Mouse (Mus musculus): ENCODE data around the gene Cpa5. TPM values are rescaled to one million over a fixed set of nuclear protein-coding genes. Genes with fewer than 3 reads are reported as not detected.
A peak's percentile ranks its signal among the peaks of the same experiment; 100 is the strongest.

Gene Cpa5
- polyA plus RNA-seq, 1 experiment from 2014 or later: 0.57 TPM

GRCm38 (mm10) chr6:30615741-30616140, 4.9 kb downstream of the Cpa5 start:
- ATAC-seq (ENCODE audit: low FRiP score, low TSS enrichment): no peak
- Histone ChIP-seq H3K9ac (ENCODE audit: low read depth, low read length) (no peak overlapping the region), H3K4me1 (ENCODE audit: control insufficient read depth, insufficient read depth, low read length) (peaks cover 29% of the 10 kb centered on the region), H3K36me3 (ENCODE audit: control insufficient read depth, insufficient read depth, low read length) (no peaks in the 10 kb centered on the region), H3K27ac (ENCODE audit: low read depth, low read length) (peak overlapping the region; percentile 71; the same call in 1 of the 2 replicates), H3K27me3 (ENCODE audit: control insufficient read depth, insufficient read depth, low read length) (no peaks in the 10 kb centered on the region), H3K4me2 (replicated peaks; ENCODE audit: low read depth, low read length) (no peak overlapping the region), H3K9me3 (ENCODE audit: control insufficient read depth, low read length) (no peaks in the 10 kb centered on the region), H3K4me3 (ENCODE audit: low read length) (no peak overlapping the region)
- WGBS: 32% methylated on average over 4 of the region's 4 CpGs

DNA sequence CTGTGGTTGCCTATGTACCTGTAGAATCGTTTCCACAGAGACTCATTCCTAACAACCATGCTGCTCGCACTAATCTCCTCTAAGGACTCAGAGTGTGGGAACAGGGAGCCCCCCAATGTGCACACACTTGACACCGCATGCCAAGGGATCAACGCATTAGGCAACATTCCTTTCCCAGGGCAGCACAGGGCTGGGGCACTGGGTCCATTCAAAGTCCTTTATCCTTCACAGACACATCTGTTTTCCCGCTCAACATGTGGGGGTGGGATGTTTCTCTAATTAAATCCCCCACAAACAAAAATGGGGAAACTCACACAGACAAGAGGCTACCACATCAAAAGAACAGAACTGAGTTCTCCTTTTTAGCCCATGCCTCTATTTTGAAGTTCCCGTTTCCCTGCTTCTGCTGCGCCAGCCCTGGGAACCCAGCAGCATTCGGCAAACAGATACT, 5.7 kb downstream of the Cpa5 start:
- no peaks in the 10 kb centered on the region for H3K27me3 ChIP-seq (ENCODE audit: control insufficient read depth, insufficient read depth, low read length)
- peak overlapping the region; percentile 40; the same call in 1 of the 2 replicates for H3K9ac ChIP-seq (ENCODE audit: low read depth, low read length)
- no peak overlapping the region for H3K4me3 ChIP-seq (ENCODE audit: low read length)
- peak overlapping the region; percentile 36 for H3K4me2 ChIP-seq (replicated peaks; ENCODE audit: low read depth, low read length)
- 10% methylated on average over 8 of the region's 8 CpGs for WGBS
- peaks cover 29% of the 10 kb centered on the region for H3K4me1 ChIP-seq (ENCODE audit: control insufficient read depth, insufficient read depth, low read length)
- H3K27ac ChIP-seq (ENCODE audit: low read depth, low read length): peak overlapping the region; percentile 71; the same call in 1 of the 2 replicates
- H3K36me3 ChIP-seq (ENCODE audit: control insufficient read depth, insufficient read depth, low read length): no peaks in the 10 kb centered on the region
- 0 out of 2 replicates have a peak, but pooled peaks have one; percentile 16 for ATAC-seq (ENCODE audit: low FRiP score, low TSS enrichment)
- no peaks in the 10 kb centered on the region for H3K9me3 ChIP-seq (ENCODE audit: control insufficient read depth, low read length)

DNA sequence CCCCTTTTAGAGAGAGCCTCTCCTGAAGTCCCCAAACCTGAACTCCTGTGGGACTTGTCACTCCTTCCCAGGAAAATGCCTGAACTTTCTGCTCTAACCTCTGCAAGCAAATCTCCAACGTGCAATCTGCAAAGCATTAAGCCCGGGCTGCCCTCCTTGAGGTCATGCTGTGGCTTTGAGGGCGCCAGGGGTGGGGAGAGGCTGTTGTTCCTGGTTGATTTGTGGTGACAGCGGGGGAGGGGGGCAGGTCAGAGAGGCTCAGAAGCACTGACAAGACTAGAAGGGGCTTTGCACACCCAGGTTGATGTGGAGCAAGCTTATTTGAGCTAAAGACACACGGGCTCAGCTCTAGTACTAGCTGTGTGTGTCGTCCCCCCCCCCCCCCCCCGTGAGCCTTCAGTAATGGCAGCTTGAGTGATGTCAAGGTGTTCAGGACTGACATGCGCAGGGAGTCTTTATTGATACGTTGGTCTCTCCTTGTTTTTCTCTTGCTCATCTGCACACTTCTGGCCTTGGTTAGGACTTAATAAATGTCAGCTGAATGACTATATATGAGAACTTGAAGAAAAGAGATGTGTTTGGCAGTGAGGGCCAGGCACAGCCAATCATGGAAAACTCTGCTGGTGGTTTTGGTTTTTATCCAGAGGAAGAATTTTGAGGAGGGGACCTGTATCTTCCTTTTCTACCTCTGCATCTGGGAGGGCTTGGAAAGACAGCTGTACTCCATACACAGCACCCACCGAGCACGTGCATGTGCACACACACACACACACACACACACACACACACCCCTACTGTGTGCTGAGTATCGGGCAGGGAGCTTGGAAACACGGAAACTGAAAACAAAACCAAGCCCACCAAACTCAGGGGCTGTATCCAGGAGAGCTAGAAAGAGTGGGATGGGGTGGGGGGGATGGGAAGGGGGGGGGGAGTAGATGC, 6.5 kb downstream of the Cpa5 start:
- H3K4me3 ChIP-seq (ENCODE audit: low read length): peak overlapping the region; percentile 10; the same call in 1 of the 2 replicates
- H3K36me3 ChIP-seq (ENCODE audit: control insufficient read depth, insufficient read depth, low read length): no peaks in the 10 kb centered on the region
- peak overlapping the region; percentile 40; the same call in 1 of the 2 replicates for H3K9ac ChIP-seq (ENCODE audit: low read depth, low read length)
- peak overlapping the region; percentile 71; the same call in 1 of the 2 replicates for H3K27ac ChIP-seq (ENCODE audit: low read depth, low read length)
- H3K4me2 ChIP-seq (replicated peaks; ENCODE audit: low read depth, low read length): peak overlapping the region; percentile 36
- peak; percentile 82 for ATAC-seq (ENCODE audit: low FRiP score, low TSS enrichment)
- no peaks in the 10 kb centered on the region for H3K27me3 ChIP-seq (ENCODE audit: control insufficient read depth, insufficient read depth, low read length)
- H3K9me3 ChIP-seq (ENCODE audit: control insufficient read depth, low read length): no peaks in the 10 kb centered on the region
- peaks cover 29% of the 10 kb centered on the region for H3K4me1 ChIP-seq (ENCODE audit: control insufficient read depth, insufficient read depth, low read length)
- 8% methylated on average over 13 of the region's 13 CpGs for WGBS

DNA sequence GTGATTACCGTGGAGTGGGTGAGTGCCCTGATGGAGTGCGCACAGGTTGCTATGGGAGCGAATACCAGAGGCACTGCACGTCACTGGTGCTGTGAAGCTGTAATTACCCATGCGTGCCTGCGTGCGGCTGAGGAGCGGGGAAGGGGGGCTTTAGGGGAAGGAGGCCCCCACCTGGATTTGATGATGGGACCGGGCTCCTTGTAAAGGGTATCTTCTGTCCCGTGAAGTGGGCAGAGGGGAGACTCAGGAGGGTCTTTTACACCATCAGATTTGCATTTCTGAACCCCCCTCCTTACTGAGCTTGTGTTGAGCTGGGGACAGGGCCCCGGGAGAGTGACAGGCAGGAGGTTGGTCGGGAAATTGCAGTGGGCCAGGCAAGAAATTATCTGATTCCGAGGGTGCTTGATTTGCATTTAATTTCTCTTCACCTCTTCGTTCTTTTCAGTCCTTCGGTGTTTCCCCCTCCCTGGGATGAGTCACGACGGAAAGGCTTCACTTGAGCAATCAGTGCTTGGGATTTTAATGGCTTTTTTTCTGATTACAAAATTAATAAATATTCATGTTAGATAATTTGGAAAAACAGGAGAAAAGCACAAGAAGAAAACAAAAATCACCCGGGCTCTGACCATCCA, 7.3 kb downstream of the Cpa5 start:
- H3K9me3 ChIP-seq (ENCODE audit: control insufficient read depth, low read length): no peaks in the 10 kb centered on the region
- peak overlapping the region; percentile 71; the same call in 1 of the 2 replicates for H3K27ac ChIP-seq (ENCODE audit: low read depth, low read length)
- no peak overlapping the region for H3K9ac ChIP-seq (ENCODE audit: low read depth, low read length)
- WGBS: 11% methylated on average over 18 of the region's 18 CpGs
- no peaks in the 10 kb centered on the region for H3K36me3 ChIP-seq (ENCODE audit: control insufficient read depth, insufficient read depth, low read length)
- peak overlapping the region; percentile 10; the same call in 1 of the 2 replicates for H3K4me3 ChIP-seq (ENCODE audit: low read length)
- H3K4me2 ChIP-seq (replicated peaks; ENCODE audit: low read depth, low read length): peak overlapping the region; percentile 36
- ATAC-seq (ENCODE audit: low FRiP score, low TSS enrichment): peak; percentile 71
- H3K4me1 ChIP-seq (ENCODE audit: control insufficient read depth, insufficient read depth, low read length): peaks cover 29% of the 10 kb centered on the region
- no peaks in the 10 kb centered on the region for H3K27me3 ChIP-seq (ENCODE audit: control insufficient read depth, insufficient read depth, low read length)

DNA sequence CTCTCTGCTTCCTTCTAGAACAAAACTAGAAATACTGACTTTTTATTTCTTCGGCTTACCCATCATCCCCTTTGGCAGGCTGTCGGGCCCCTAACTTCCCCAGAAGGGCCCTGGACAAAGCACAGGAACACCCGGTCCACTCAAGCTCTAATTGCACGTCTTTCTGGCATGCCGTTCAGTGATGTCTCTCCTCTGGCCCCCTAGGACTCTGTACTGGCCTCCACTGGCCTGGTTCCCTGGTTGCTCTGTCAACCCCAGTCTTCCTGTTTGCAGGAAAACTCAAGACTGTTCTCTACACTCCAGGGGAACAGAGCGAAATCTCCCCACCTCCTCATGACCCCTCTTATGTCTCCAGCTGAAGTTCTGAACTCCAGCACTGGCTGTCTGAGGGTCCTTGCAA, 7.9 kb downstream of the Cpa5 start:
- Histone ChIP-seq H3K9ac (ENCODE audit: low read depth, low read length) (no peak overlapping the region), H3K9me3 (ENCODE audit: control insufficient read depth, low read length) (no peaks in the 10 kb centered on the region), H3K27ac (ENCODE audit: low read depth, low read length) (peak overlapping the region; percentile 14; the same call in 1 of the 2 replicates), H3K4me2 (replicated peaks; ENCODE audit: low read depth, low read length) (no peak overlapping the region), H3K36me3 (ENCODE audit: control insufficient read depth, insufficient read depth, low read length) (no peaks in the 10 kb centered on the region), H3K27me3 (ENCODE audit: control insufficient read depth, insufficient read depth, low read length) (no peaks in the 10 kb centered on the region), H3K4me1 (ENCODE audit: control insufficient read depth, insufficient read depth, low read length) (peaks cover 29% of the 10 kb centered on the region), H3K4me3 (ENCODE audit: low read length) (no peak overlapping the region)
- ATAC-seq (ENCODE audit: low FRiP score, low TSS enrichment): no peak
- WGBS: 51% methylated on average over 6 of the region's 6 CpGs

GRCm38 (mm10) chr6:30619606-30620005, 8.8 kb downstream of the Cpa5 start:
- Histone ChIP-seq H3K27ac (ENCODE audit: low read depth, low read length) (no peak overlapping the region), H3K36me3 (ENCODE audit: control insufficient read depth, insufficient read depth, low read length) (no peaks in the 10 kb centered on the region), H3K4me2 (replicated peaks; ENCODE audit: low read depth, low read length) (no peak overlapping the region), H3K27me3 (ENCODE audit: control insufficient read depth, insufficient read depth, low read length) (no peaks in the 10 kb centered on the region), H3K4me3 (ENCODE audit: low read length) (no peak overlapping the region), H3K9ac (ENCODE audit: low read depth, low read length) (no peak overlapping the region), H3K9me3 (ENCODE audit: control insufficient read depth, low read length) (no peaks in the 10 kb centered on the region), H3K4me1 (ENCODE audit: control insufficient read depth, insufficient read depth, low read length) (peaks cover 29% of the 10 kb centered on the region)
- 63% methylated on average over 5 of the region's 5 CpGs for WGBS
- no peak for ATAC-seq (ENCODE audit: low FRiP score, low TSS enrichment)

DNA sequence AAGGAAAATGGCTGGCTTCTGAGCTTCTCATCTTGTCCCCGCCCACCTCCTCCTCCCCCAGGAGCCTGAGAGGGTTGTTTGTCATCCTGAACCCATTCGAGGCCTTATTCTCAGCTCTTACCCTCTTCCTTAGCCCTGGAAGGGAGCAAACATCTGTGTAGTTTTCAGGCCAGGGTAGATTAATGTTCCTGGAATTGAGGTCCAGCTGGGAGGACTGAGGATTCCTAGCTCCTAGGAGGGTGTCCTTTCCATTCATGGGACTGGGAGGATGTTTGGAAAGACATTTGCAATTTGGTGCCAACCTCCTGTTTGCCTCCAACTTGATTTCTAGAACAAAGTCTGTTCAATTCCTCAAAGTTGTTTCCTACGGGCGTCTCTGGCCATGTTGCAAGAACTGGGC, 9.8 kb downstream of the Cpa5 start:
- H3K9me3 ChIP-seq (ENCODE audit: control insufficient read depth, low read length): no peaks in the 10 kb centered on the region
- no peak overlapping the region for H3K9ac ChIP-seq (ENCODE audit: low read depth, low read length)
- H3K27ac ChIP-seq (ENCODE audit: low read depth, low read length): no peak overlapping the region
- 69% methylated on average over 4 of the region's 4 CpGs for WGBS
- H3K4me2 ChIP-seq (replicated peaks; ENCODE audit: low read depth, low read length): no peak overlapping the region
- no peaks in the 10 kb centered on the region for H3K36me3 ChIP-seq (ENCODE audit: control insufficient read depth, insufficient read depth, low read length)
- peaks cover 25% of the 10 kb centered on the region for H3K4me1 ChIP-seq (ENCODE audit: control insufficient read depth, insufficient read depth, low read length)
- ATAC-seq (ENCODE audit: low FRiP score, low TSS enrichment): no peak
- no peak overlapping the region for H3K4me3 ChIP-seq (ENCODE audit: low read length)
- H3K27me3 ChIP-seq (ENCODE audit: control insufficient read depth, insufficient read depth, low read length): no peaks in the 10 kb centered on the region

- H3K9ac ChIP-seq (ENCODE audit: low read depth, low read length): no peak overlapping the region
- H3K9me3 ChIP-seq (ENCODE audit: control insufficient read depth, low read length): no peaks in the 10 kb centered on the region
- no peak overlapping the region for H3K27ac ChIP-seq (ENCODE audit: low read depth, low read length)
- no peak overlapping the region for H3K4me2 ChIP-seq (replicated peaks; ENCODE audit: low read depth, low read length)
- H3K4me3 ChIP-seq (ENCODE audit: low read length): no peak overlapping the region
- WGBS: 89% methylated on average over 6 of the region's 6 CpGs
- no peaks in the 10 kb centered on the region for H3K27me3 ChIP-seq (ENCODE audit: control insufficient read depth, insufficient read depth, low read length)
- ATAC-seq (ENCODE audit: low FRiP score, low TSS enrichment): no peak
- H3K4me1 ChIP-seq (ENCODE audit: control insufficient read depth, insufficient read depth, low read length): peaks cover 25% of the 10 kb centered on the region
- H3K36me3 ChIP-seq (ENCODE audit: control insufficient read depth, insufficient read depth, low read length): no peaks in the 10 kb centered on the region
These were observed 10.2 kb downstream of the Cpa5 start for GRCm38 (mm10) chr6:30620994-30621393.
